Mouse (Mus musculus): ENCODE data around the gene Per2. TPM values are rescaled to one million over a fixed set of nuclear protein-coding genes. Genes with fewer than 3 reads are reported as not detected.

Per2 gene
- polyA plus RNA-seq, 1 experiment from 2014 or later = 8.3 TPM

DNA sequence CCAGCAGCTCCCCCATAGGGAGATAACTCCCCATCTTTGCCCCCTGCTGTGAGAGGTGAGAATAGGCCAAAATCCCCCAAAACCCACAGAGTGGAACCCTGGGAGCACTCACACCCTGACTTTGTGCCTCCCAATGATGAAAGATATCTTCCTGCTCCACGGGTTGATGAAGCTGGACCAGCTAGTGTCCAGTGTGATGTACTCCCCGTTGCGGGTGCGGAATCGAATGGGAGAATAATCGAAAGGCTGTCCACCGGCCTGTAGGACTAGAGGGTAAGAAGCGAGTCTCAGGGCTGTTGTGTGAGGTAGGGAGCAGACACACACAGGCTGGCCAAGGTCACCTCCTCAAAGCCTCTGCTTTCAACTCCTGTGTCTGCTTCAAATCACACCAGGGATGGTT, 24.2 kb downstream of the Per2 start:
- H3K4me1 ChIP-seq (ENCODE audit: insufficient read depth) = peaks cover 9% of the 10 kb centered on the region
- DNase-seq (no peak), ATAC-seq (ENCODE audit: insufficient read depth) (no peak)
- no peaks in the 10 kb centered on the region for H3K9me3 ChIP-seq (ENCODE audit: low read depth, low read length)
- H3K27me3 ChIP-seq (ENCODE audit: insufficient read depth, low read length) = no peaks in the 10 kb centered on the region
- TF ChIP-seq CTCF (IDR thresholded peaks at IDR 0.05; ENCODE audit: low read depth) = no peak
- no peak overlapping the region for H3K4me3 ChIP-seq (ENCODE audit: low read depth, low read length)
- H3K36me3 ChIP-seq (ENCODE audit: insufficient read depth) = peaks cover 42% of the 10 kb centered on the region
- H3K4me2 ChIP-seq = no peak overlapping the region
- no peak overlapping the region for H3K27ac ChIP-seq (ENCODE audit: low read depth)
- no peak overlapping the region for H3K9ac ChIP-seq
- 94% methylated on average over 8 of the region's 8 CpGs for WGBS

DNA sequence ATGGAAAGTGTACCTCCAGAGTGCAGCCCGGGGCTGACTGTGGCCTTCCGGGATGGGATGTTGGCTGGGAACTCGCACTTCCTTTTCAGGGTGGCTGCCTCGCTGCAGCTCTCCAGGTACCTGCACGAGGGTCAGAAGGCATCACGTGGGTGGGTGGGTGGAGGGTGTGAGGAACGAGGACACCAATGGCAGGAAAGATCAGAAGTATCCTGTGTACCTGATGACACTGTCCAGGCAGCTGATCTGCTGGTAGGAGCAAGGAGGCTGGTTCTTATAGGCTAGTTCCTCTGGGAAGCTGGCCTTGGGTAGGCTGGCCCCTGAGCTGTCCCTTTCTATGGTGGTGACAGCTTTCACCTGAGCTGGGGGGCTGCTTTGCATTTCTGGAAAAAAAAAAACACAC, 28.4 kb downstream of the Per2 start:
- no peak overlapping the region for H3K9ac ChIP-seq
- peaks cover 65% of the 10 kb centered on the region for H3K36me3 ChIP-seq (ENCODE audit: insufficient read depth)
- no peaks in the 10 kb centered on the region for H3K9me3 ChIP-seq (ENCODE audit: low read depth, low read length)
- 65% methylated on average over 7 of the region's 7 CpGs for WGBS
- no peak overlapping the region for H3K27ac ChIP-seq (ENCODE audit: low read depth)
- H3K27me3 ChIP-seq (ENCODE audit: insufficient read depth, low read length) = no peaks in the 10 kb centered on the region
- DNase-seq (no peak), ATAC-seq (ENCODE audit: insufficient read depth) (no peak)
- H3K4me2 ChIP-seq = no peak overlapping the region
- H3K4me3 ChIP-seq (ENCODE audit: low read depth, low read length) = no peak overlapping the region
- TF ChIP-seq CTCF (IDR thresholded peaks at IDR 0.05; ENCODE audit: low read depth) = no peak
- no peaks in the 10 kb centered on the region for H3K4me1 ChIP-seq (ENCODE audit: insufficient read depth)

DNA sequence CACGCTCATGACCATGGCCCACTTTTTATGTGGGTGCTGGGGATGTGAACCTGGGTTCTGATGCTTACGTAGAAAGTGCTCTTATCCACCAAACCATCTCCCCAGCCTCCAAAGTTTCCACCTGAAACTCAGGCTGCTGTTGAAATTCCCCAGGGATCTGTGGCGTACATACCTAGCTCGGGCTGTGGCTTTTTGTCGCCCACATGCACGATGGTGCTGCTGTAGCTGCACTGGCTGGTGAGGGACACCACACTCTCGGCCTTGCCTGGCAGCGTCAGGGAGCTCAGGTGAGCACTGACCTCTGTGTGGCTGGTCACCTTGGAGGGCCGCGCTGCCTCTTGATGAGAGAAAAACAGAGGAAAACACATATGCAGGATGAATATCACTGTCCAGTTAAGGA, 29.9 kb downstream of the Per2 start:
- Histone ChIP-seq H3K9me3 (ENCODE audit: low read depth, low read length) (no peaks in the 10 kb centered on the region), H3K36me3 (ENCODE audit: insufficient read depth) (peaks cover 55% of the 10 kb centered on the region), H3K4me3 (ENCODE audit: low read depth, low read length) (no peak overlapping the region), H3K4me2 (no peak overlapping the region), H3K27me3 (ENCODE audit: insufficient read depth, low read length) (no peaks in the 10 kb centered on the region), H3K9ac (no peak overlapping the region), H3K27ac (ENCODE audit: low read depth) (no peak overlapping the region), H3K4me1 (ENCODE audit: insufficient read depth) (no peaks in the 10 kb centered on the region)
- no peak for DNase-seq
- no peak for TF ChIP-seq CTCF (IDR thresholded peaks at IDR 0.05; ENCODE audit: low read depth)
- 91% methylated on average over 10 of the region's 10 CpGs for WGBS
- no peak for ATAC-seq (ENCODE audit: insufficient read depth)

DNA sequence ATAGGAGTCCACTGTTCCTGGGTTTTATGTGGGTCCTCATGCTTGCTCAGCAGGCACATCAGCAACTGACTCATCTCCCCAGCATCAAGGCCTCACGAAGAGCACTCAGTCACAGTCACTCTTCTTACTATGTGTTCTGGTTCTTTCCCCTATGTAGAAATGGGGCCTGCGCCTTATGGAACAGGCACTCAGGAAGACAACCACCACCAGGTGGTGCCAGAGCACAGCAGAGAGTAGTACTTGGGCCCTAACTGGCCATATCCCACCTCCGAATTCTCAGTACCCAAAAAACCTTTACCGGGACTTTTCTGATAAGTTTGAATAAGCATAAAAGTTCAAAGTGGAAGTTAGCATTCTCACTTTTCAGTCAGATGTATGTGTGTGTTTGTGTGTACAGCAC, 30.5 kb downstream of the Per2 start:
- H3K4me2 ChIP-seq = no peak overlapping the region
- H3K4me1 ChIP-seq (ENCODE audit: insufficient read depth) = no peaks in the 10 kb centered on the region
- peak; percentile 94 for TF ChIP-seq CTCF (IDR thresholded peaks at IDR 0.05; ENCODE audit: low read depth)
- DNase-seq = peak; percentile 95
- ATAC-seq (ENCODE audit: insufficient read depth) = peak; percentile 75
- no peak overlapping the region for H3K9ac ChIP-seq
- 24% methylated on average over 4 of the region's 4 CpGs for WGBS
- no peaks in the 10 kb centered on the region for H3K27me3 ChIP-seq (ENCODE audit: insufficient read depth, low read length)
- H3K4me3 ChIP-seq (ENCODE audit: low read depth, low read length) = no peak overlapping the region
- H3K27ac ChIP-seq (ENCODE audit: low read depth) = no peak overlapping the region
- H3K36me3 ChIP-seq (ENCODE audit: insufficient read depth) = peaks cover 57% of the 10 kb centered on the region
- no peaks in the 10 kb centered on the region for H3K9me3 ChIP-seq (ENCODE audit: low read depth, low read length)

DNA sequence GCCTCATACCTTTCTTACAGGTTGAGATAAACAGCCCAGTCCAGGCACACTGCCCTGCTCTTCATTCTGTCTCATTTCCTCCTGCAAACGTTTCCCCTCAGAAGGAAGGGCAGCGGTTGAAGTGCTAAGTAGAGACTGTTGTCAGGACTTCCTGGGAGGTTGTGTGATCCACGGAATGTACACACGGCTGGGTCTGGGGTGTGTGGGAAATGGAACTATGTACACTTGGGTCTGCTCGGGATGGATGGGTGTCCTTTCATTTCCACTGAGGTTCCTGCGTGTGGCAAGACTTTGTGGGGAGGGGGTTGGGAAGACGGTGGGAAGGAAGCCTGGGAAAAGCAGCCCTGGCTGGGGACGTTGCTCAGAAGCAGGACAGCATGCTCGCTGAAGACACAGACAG, 32.7 kb downstream of the Per2 start:
- peaks cover 45% of the 10 kb centered on the region for H3K36me3 ChIP-seq (ENCODE audit: insufficient read depth)
- no peak for ATAC-seq (ENCODE audit: insufficient read depth)
- H3K4me1 ChIP-seq (ENCODE audit: insufficient read depth) = no peaks in the 10 kb centered on the region
- TF ChIP-seq CTCF (IDR thresholded peaks at IDR 0.05; ENCODE audit: low read depth) = no peak
- H3K4me3 ChIP-seq (ENCODE audit: low read depth, low read length) = no peak overlapping the region
- H3K9ac ChIP-seq = no peak overlapping the region
- no peaks in the 10 kb centered on the region for H3K27me3 ChIP-seq (ENCODE audit: insufficient read depth, low read length)
- H3K27ac ChIP-seq (ENCODE audit: low read depth) = no peak overlapping the region
- no peak overlapping the region for H3K4me2 ChIP-seq
- DNase-seq = no peak
- H3K9me3 ChIP-seq (ENCODE audit: low read depth, low read length) = no peaks in the 10 kb centered on the region
- 69% methylated on average over 9 of the region's 9 CpGs for WGBS

DNA sequence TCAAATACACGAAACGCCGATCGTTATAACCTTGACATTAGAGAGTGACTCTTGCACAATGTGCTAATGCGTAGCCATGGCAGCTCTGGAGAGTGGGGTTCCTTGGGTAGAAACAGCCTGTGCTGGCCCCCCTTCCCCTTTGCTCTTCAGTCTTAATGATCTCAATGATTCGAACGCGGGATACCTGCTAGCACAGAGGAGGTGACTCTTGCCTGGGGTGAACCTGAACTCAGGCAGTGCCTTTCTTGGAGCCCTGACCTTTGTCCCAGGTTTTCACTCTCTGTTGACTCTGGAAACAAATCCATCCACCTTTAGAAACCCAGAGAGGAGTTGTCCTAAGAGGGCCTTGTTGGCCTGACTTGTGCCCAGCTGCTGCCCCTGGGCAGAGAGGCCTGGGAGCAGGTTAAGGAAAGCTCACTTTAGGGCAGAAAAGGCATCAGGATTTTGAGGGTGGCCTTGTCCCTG, 38.5 kb downstream of the Per2 start:
- Histone ChIP-seq H3K36me3 (ENCODE audit: insufficient read depth) (peaks cover 26% of the 10 kb centered on the region), H3K27me3 (ENCODE audit: insufficient read depth, low read length) (no peaks in the 10 kb centered on the region), H3K4me3 (ENCODE audit: low read depth, low read length) (no peak overlapping the region), H3K9me3 (ENCODE audit: low read depth, low read length) (no peaks in the 10 kb centered on the region), H3K9ac (no peak overlapping the region), H3K27ac (ENCODE audit: low read depth) (no peak overlapping the region), H3K4me2 (no peak overlapping the region), H3K4me1 (ENCODE audit: insufficient read depth) (no peaks in the 10 kb centered on the region)
- DNase-seq (no peak), ATAC-seq (ENCODE audit: insufficient read depth) (no peak)
- TF ChIP-seq CTCF (IDR thresholded peaks at IDR 0.05; ENCODE audit: low read depth) = no peak
- 91% methylated on average over 8 of the region's 8 CpGs for WGBS

DNA sequence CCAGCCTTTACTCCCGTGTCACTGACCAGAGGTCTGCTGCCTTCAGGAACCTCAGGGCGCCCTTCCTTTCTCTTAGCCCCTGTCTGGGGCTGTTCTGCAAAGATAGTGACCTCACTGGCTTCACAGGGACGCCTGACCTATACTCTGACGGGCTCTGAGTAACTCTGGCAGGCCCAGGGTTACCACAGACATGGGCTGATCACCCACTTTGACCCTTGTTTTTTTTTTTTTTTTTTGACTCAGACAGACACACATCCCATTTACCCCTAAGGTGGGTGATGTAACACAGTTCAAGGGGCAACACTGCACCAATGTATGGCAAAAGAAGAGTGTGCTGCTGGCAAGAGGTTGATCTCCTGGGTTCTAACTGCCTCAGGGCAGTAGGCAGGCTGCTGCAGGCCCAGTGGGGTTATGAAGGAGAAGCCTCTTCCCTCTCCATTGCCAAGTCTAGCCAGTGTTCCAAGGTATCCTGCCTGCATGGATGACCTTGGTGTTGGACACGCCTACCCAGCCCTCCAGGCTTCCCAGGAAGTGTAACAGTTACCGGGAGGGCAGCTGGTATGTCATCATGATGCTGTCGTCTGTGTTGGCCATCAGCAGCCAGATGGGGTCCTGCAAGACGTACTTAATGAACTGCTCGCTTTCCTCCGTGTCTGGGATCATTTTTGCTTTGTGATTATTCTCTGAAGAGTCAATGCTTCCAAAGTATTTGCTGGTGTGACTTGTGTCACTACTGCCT, 39.1 kb downstream of the Per2 start:
- Histone ChIP-seq H3K9ac (no peak overlapping the region), H3K36me3 (ENCODE audit: insufficient read depth) (peaks cover 26% of the 10 kb centered on the region), H3K9me3 (ENCODE audit: low read depth, low read length) (no peaks in the 10 kb centered on the region), H3K27ac (ENCODE audit: low read depth) (no peak overlapping the region), H3K4me1 (ENCODE audit: insufficient read depth) (peaks cover under 1% of the 10 kb centered on the region; the same call in 1 of the 2 replicates), H3K4me3 (ENCODE audit: low read depth, low read length) (no peak overlapping the region), H3K27me3 (ENCODE audit: insufficient read depth, low read length) (no peaks in the 10 kb centered on the region), H3K4me2 (no peak overlapping the region)
- TF ChIP-seq CTCF (IDR thresholded peaks at IDR 0.05; ENCODE audit: low read depth) = no peak
- no peak for DNase-seq
- 63% methylated on average over 10 of the region's 10 CpGs for WGBS
- ATAC-seq (ENCODE audit: insufficient read depth) = no peak

Data from lung, embryonic 14.5 days (tissue).